Mouse (Mus musculus) erythroblast, embryonic 14.5 days (primary cell): ENCODE results near the gene Tbxa2r. TPM values are rescaled to one million over a fixed set of nuclear protein-coding genes. Genes with fewer than 3 reads are reported as not detected.

ENCODE experiments used
- H3K27me3 ChIP-seq: 2 replicates; pipeline ENCODE4 v1.6.1; 2012; ENCODE audit warnings: inconsistent platforms; ENCODE audit not compliant: control insufficient read depth
- H3K36me3 ChIP-seq: 2 replicates; pipeline ENCODE4 v1.6.1; 2012; ENCODE audit warnings: mild to moderate bottlenecking, inconsistent platforms; ENCODE audit not compliant: control insufficient read depth
- H3K4me1 ChIP-seq: 2 replicates; pipeline ENCODE4 v1.6.1; 2012; ENCODE audit warnings: inconsistent platforms; ENCODE audit not compliant: control insufficient read depth
- H3K4me3 ChIP-seq: replicated peaks from 2 replicates; pipeline ENCODE3; 2012; ENCODE audit warnings: moderate library complexity, mild to moderate bottlenecking, inconsistent platforms
- H3K9me3 ChIP-seq: 2 replicates; pipeline ENCODE4 v1.6.1; 2012; ENCODE audit warnings: low read length, inconsistent platforms, mixed read lengths; ENCODE audit not compliant: control insufficient read depth
- GATA1 ChIP-seq: IDR thresholded peaks from 2 replicates; pipeline ENCODE4 v1.6.1; 2012; ENCODE audit warnings: low read length, inconsistent platforms, mixed read lengths
- TAL1 ChIP-seq: IDR thresholded peaks from 3 replicates; pipeline ENCODE4 v1.6.1; 2012; ENCODE audit warnings: low read length, inconsistent platforms, mixed read lengths
- polyA plus RNA-seq: library from polyadenylated mRNA; stranded (reverse); fragments of >175 nt; gene quantifications from 2 replicates; pipeline ENCODE4 v1.2.3, GENCODE M21; 2012

The Tbxa2r gene
- polyA plus RNA-seq, 1 experiment: 0.04 TPM

- no peaks in the 10 kb centered on the region for H3K27me3 ChIP-seq
- peaks cover 68% of the 10 kb centered on the region for H3K36me3 ChIP-seq
- H3K9me3 ChIP-seq: no peaks in the 10 kb centered on the region
- H3K4me3 ChIP-seq: peak overlapping the region; percentile 47
- peaks cover 67% of the 10 kb centered on the region for H3K4me1 ChIP-seq
- TF ChIP-seq TAL1 (no peak), GATA1 (no peak)
These were observed 11.3 kb upstream of the Tbxa2r start for GRCm38 (mm10) chr10:81317273-81317672.

- H3K4me1 ChIP-seq: peaks cover 78% of the 10 kb centered on the region
- no peak overlapping the region for H3K4me3 ChIP-seq
- TF ChIP-seq TAL1 (no peak), GATA1 (no peak)
- H3K9me3 ChIP-seq: no peaks in the 10 kb centered on the region
- H3K27me3 ChIP-seq: no peaks in the 10 kb centered on the region
- peaks cover 68% of the 10 kb centered on the region for H3K36me3 ChIP-seq
These were observed 9.8 kb upstream of the Tbxa2r start for GRCm38 (mm10) chr10:81318589-81319329.

GRCm38 (mm10) chr10:81319330-81319699, 9.2 kb upstream of the Tbxa2r start:
- Histone ChIP-seq H3K27me3 (no peaks in the 10 kb centered on the region), H3K9me3 (no peaks in the 10 kb centered on the region), H3K4me1 (peaks cover 76% of the 10 kb centered on the region), H3K36me3 (peaks cover 68% of the 10 kb centered on the region), H3K4me3 (peak overlapping the region; percentile 86)
- TF ChIP-seq TAL1: no peak
- no peak for TF ChIP-seq GATA1

- H3K4me1 ChIP-seq: peaks cover 74% of the 10 kb centered on the region
- peak overlapping the region; percentile 86 for H3K4me3 ChIP-seq
- H3K9me3 ChIP-seq: no peaks in the 10 kb centered on the region
- TF ChIP-seq TAL1: no peak
- no peak for TF ChIP-seq GATA1
- H3K27me3 ChIP-seq: no peaks in the 10 kb centered on the region
- H3K36me3 ChIP-seq: peaks cover 68% of the 10 kb centered on the region
These were observed 8.6 kb upstream of the Tbxa2r start for GRCm38 (mm10) chr10:81319741-81320549.

GRCm38 (mm10) chr10:81320550-81321347, 7.8 kb upstream of the Tbxa2r start, which contains the start of gene Cactin:
Gene Cactin, plus strand, starts transcription at chr10:81321103.
- no peaks in the 10 kb centered on the region for H3K27me3 ChIP-seq
- peaks cover 74% of the 10 kb centered on the region for H3K4me1 ChIP-seq
- TF ChIP-seq TAL1 (no peak), GATA1 (peak; percentile 43)
- H3K36me3 ChIP-seq: peaks cover 68% of the 10 kb centered on the region
- H3K9me3 ChIP-seq: no peaks in the 10 kb centered on the region
- H3K4me3 ChIP-seq: peak within 1 kb of the TSS; percentile 86

- TF ChIP-seq TAL1: no peak
- TF ChIP-seq GATA1: no peak
- no peaks in the 10 kb centered on the region for H3K9me3 ChIP-seq
- peaks cover 68% of the 10 kb centered on the region for H3K36me3 ChIP-seq
- no peaks in the 10 kb centered on the region for H3K27me3 ChIP-seq
- peak overlapping the region; percentile 86 for H3K4me3 ChIP-seq
- peaks cover 67% of the 10 kb centered on the region for H3K4me1 ChIP-seq
These were observed 7.1 kb upstream of the Tbxa2r start for GRCm38 (mm10) chr10:81321436-81321835.

GRCm38 (mm10) chr10:81322444-81322843, 6.1 kb upstream of the Tbxa2r start:
- no peak for TF ChIP-seq TAL1
- TF ChIP-seq GATA1: no peak
- no peaks in the 10 kb centered on the region for H3K27me3 ChIP-seq
- H3K4me1 ChIP-seq: peaks cover 63% of the 10 kb centered on the region
- H3K4me3 ChIP-seq: peak overlapping the region; percentile 86
- no peaks in the 10 kb centered on the region for H3K9me3 ChIP-seq
- peaks cover 73% of the 10 kb centered on the region for H3K36me3 ChIP-seq

GRCm38 (mm10) chr10:81323141-81323775, 5.3 kb upstream of the Tbxa2r start:
- Histone ChIP-seq H3K27me3 (no peaks in the 10 kb centered on the region), H3K4me1 (peaks cover 62% of the 10 kb centered on the region), H3K36me3 (peaks cover 72% of the 10 kb centered on the region), H3K4me3 (peak overlapping the region; percentile 86), H3K9me3 (no peaks in the 10 kb centered on the region)
- no peak for TF ChIP-seq TAL1
- TF ChIP-seq GATA1: no peak
